Mouse (Mus musculus): ENCODE data around the gene Proser3.

The Proser3 gene
- long read RNA-seq, experiment 1, result 0 reads
- long read RNA-seq, experiment 2, partial matches to known transcripts, result 0 of 1 reads
- long read RNA-seq, experiment 2, other reads (novel, unspliced or antisense), result 1 of 1 reads

DNA sequence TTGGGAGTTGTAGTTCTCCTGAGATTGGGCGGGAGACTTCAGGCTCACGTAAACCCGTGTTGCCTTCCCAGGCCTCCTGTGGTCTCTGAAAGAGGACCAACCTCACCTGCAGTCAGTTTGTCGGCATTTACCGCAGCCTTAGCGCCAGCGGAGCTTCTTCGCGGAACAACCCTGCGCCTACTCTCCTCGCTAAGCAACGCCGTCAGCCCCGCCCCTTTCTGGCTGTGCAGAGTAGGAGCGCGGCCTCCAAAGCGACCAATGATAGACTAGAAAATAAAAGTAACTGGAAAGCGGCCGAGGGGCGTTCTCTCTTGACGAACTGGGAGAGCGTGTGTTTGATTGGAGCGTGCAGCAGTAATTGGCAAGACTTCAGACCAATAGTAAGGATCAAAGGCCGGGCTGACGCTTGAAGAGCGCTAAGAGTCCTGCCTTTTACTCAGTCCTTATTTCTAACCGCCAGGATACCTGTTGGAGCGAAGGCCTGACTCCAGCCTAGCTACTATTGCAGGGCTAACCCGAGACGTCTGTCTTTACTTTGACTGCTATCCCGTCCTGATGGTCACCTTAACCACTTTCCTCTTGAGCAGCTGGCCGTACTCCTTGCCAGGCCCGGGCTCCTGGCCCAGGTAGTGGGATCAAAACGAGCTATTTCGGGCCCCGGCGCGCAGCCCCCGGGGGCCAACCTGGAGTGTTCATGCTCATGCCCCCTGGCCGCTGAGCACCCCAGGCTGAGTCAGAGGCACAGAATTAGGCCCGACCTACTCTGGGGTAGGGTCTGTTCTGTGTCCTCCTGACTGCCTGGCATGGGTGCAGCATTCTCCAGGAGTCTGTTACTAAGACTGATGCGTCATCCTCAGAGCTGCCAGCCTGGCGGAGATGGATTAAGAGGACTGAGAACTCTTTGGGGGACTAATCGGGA, at the start of gene Proser3, which contains the start of gene Hspb6:
TSS of gene Proser3 (minus strand) at position 198 of the 919 bp plus-strand sequence.
TSS of gene Hspb6 (plus strand) at position 77 of the 919 bp plus-strand sequence.
- intact Hi-C loops (cut with DNase I), result no loop called here

GRCm38 (mm10) chr7:30600651-30601050, 48.6 kb upstream of the Proser3 start:
- intact Hi-C loops (cut with DNase I), result no loop called here

GRCm38 (mm10) chr7:30599933-30600353, 47.8 kb upstream of the Proser3 start:
- intact Hi-C loops (cut with DNase I), result no loop called here

DNA sequence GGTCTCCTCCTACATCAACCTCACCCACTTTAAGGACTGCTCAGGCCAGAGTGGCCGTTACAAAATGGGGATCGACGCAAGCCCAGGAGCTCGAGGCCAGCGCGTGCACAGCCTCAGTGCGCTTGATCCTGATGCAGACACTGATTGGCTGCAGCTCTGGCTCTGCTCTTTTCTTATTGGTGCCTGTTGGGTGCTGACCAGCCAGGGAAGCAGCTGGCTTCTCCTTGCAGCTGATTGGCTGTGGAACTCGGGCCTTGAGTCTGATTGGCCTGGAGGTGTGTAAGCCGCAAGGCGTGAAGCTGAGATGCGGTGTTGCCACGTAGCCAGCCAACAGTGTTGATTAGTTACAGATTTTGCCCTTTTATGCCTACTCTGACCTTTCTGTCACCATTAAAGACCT, 46.7 kb upstream of the Proser3 start, which contains the start of gene Zbtb32:
TSS of gene Zbtb32 (minus strand) at position 124 of the 400 bp plus-strand sequence.
- intact Hi-C loops (cut with DNase I), result no loop called here

GRCm38 (mm10) chr7:30596811-30597210, 44.7 kb upstream of the Proser3 start:
- intact Hi-C loops (cut with DNase I), result no loop called here

- intact Hi-C loops (cut with DNase I), result no loop called here
Observed at GRCm38 (mm10) chr7:30596093-30596492, 44.0 kb upstream of the Proser3 start.

DNA sequence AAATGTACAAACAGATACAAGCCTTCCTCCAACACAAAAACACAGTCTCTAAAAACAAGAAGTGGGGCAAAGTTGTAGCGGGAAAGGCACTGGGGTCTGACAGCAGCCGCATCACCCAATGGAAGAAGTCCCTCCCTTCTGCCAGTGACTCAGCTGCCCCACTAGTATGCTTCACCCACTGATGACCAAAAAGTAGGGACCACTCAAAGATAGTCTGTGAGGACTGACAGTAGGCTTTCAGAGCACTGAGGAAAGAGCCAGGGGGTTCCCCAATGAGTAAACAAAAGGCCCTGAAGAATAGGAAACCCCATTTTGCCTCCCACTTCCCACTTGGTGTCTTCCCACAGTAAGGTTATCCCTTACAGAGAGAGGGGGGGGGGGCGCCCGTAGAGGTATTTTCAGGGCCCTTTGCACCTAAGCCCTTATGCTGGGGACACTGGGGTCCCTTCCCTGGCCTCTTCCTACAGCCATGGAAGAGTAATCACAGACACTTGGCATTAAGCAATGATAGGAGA, 42.5 kb upstream of the Proser3 start:
- intact Hi-C loops (cut with DNase I), result no loop called here

- intact Hi-C loops (cut with DNase I), result no loop called here
Observed at GRCm38 (mm10) chr7:30593579-30594509, 41.7 kb upstream of the Proser3 start.

- intact Hi-C loops (cut with DNase I), result no loop called here
Observed at GRCm38 (mm10) chr7:30592772-30593423, 40.8 kb upstream of the Proser3 start.

DNA sequence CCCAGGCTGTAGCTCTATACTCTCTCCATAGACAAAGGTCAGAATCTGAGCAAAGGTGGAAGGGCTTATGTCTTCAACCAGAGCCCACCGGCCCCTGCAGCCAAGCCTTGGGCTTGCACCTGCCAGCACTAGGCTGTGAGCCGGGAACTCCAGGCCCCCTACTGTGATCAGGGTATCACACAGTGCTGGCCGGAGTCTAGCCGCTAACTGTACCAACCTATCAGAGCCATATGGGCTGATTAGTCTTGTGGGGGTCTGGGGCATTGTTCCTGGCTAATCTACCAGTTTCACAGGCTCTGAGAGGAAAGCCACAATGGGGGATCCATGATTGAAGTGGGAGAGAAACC, 39.5 kb upstream of the Proser3 start:
- intact Hi-C loops (cut with DNase I), result no loop called here

- intact Hi-C loops (cut with DNase I), result no loop called here
Observed at GRCm38 (mm10) chr7:30590927-30591604, 39.0 kb upstream of the Proser3 start.

DNA sequence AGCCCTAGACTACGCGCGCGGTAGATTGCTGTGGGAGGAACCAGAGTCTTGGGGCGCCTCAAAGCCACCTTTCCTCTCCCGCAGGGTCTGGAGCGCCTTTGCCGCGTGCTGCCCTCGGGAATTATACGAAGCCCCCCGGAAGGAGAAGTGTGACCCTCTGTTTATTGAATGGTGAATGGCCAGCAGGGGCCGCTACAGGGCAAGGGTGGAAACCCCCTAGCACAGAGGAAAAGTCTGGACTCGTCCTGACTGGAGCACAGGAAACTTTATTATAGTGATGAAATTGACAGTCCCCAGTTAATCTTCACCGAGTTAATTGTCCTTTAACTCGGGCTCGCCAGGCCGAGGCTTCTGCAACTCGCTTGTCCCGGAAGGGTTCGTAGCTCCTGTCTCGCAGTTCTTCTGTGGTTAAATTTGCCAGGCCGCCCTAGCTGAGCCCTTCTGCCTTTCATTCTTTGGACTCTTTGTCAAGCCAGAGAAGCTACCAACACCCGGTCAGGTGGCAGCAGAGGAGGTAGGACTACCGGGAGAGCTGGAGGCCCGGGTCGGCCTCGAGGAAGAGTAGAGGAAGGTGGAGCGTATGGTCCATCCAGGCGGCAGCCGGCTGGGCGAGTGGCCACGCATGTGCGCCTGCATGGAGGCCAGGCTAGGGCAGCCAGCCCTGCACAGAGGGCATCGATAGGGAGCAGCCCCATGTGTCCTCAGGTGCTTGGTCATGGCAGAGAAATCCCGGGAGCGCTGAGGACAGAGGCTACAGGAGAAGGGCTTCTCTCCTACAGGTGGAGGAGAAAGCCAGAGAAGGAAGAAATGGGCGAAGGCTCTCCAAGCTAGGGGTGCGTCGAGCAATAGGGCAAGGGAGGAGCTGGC, 37.6 kb upstream of the Proser3 start:
- intact Hi-C loops (cut with DNase I), result loop anchor here (2.0 kb wide), 1 partner anchor 23 kb away; the partner anchor contains the start of gene Upk1a

DNA sequence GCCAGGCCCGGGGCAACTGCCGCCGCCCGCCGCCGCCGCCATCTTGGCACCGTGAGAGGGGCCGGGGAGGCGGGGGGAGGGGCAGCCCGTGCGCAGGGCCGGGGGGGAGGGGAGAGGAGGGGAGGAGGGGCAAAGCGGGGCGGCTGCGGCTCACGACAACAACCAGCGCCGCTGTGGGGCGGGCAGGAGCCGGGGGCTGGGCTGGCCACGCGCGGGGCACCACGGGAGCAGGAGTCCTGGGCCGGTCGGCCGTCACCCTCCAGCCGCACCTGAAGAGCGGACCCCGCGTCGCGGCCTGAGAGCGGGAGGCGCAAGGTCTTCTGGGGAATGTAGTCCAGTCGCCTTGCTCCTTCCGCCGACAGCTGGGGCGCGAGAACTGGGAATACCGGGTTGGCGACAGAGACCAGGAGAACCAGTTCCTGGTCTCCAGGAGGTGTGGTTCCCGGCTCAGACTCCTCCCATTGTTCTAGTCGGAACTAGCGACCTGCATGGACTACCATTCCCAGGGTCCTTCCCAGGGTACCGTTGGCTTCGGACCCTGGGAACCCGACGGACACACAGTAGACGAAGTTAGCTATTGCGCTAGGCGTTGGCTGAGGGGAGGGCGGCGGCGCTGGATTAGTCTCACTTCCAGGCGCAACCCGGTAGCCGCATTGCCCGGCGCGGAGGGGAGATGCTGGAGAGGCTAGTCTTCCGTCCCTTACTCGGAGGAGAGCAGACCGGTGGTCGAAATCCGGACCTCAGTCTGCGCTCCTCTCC, 36.8 kb upstream of the Proser3 start, which contains the start of gene Kmt2b:
TSS of gene Kmt2b (minus strand) at position 51 of the 759 bp plus-strand sequence.
- intact Hi-C loops (cut with DNase I), result loop anchor here (2.0 kb wide), 1 partner anchor 24 kb away; the partner anchor contains the start of gene Upk1a

DNA sequence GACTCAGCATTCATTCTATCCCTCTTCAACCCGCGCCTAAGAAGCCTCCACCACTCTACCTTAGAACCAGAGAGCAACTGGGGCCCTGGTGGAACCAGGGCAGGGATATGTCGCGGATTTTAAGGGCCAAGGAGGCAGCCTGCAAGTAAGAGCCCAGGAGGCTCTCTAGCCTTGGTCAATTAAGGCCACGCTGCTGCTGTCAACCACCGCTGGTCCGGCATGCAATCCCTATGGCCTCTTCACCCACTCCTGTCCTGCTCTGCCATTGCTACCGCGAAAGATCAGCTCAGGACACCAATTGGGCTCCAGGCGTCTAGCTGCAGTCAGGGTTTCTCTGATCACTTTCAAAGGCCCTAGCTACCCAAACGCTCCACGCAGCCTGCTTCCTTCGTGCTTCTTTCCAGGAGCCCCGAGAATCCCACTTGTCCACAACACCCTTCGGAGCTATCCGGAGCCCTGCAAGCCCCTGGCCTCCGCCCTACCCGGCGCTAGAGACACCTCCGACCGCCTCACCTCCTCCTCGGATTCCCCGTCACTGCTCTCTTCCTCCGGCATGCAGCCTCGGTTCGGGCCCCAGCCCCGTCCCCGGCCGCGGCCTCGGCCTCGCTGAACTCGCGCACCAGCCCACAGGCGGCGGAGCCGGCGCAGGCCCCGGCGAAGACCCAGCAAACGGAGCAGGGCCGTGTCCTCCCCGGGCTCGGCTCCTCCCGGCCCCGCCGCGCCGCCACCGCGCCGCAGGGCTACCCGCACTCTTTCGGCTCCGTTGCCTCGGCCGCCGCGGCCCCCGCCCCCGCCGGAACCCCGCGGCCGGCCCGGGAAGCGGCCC, 36.0 kb upstream of the Proser3 start:
- intact Hi-C loops (cut with DNase I), result loop anchor here (2.0 kb wide), 2 partner anchors 23 to 25 kb away; partner anchors contain the start of genes Igflr1 and Upk1a

- intact Hi-C loops (cut with DNase I), result loop anchor here (2.0 kb wide), 1 partner anchor 22 kb away; the partner anchor contains the start of gene Igflr1
Observed at GRCm38 (mm10) chr7:30586455-30587020, 34.4 kb upstream of the Proser3 start.

DNA sequence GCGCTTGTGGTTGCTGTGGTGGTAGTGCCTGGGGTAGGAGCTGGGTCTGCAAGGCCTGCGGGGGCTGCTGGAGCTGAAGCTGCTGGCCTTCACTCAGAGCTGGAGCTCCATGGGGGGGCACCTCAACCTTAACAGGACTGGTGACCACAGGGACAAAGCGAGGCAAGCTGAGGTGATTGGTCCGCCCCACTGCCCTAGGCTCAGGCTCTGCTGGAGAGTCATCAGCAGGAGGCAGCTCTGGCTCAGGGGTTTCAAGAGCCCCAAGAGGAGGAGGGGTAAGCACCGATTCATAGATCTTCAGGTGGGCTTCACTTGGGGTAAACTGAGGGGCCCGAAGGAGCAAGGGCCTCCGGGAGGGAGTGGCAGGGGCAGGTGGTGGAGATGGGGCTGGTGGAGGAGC, 33.1 kb upstream of the Proser3 start:
- intact Hi-C loops (cut with DNase I), result no loop called here

DNA sequence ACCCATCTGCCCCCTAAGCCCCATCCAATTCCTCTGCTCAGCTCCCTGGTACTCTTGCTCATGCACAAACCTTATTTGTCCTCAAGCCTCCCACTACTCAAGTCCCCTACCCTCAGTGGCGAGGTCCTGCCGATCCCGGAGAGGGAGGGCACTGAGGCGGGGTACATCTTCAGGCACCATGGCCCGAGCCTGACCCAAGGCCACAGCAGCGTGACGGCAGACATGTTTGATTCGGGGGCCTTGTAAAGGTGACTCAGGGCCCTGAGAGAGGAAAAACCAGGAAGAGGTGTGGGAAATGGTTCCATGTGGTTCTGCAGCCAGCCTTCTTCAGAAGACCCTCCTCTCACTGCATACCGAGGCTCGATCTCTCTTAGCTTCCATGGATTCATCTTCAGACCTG, 32.2 kb upstream of the Proser3 start:
- intact Hi-C loops (cut with DNase I), result no loop called here
